Mouse (Mus musculus): ENCODE results near the gene Tbca.

The Tbca gene

GRCm38 (mm10) chr13:94882221-94882620 is 93.5 kb downstream of the Tbca start:
- no peak for DNase-seq

GRCm38 (mm10) chr13:94882711-94883145 is 94.0 kb downstream of the Tbca start:
- DNase-seq, result no peak

GRCm38 (mm10) chr13:94883163-94883965 is 94.7 kb downstream of the Tbca start:
- DNase-seq, result peak; percentile 19 to 60

GRCm38 (mm10) chr13:94883966-94884960 is 95.6 kb downstream of the Tbca start:
- no peak for DNase-seq

- DNase-seq, result peak; percentile 29 to 53
Measured at GRCm38 (mm10) chr13:94885291-94886235, 96.9 kb downstream of the Tbca start.

Measured in lung, postnatal 4 days (tissue).